Mouse (Mus musculus) cortical plate, adult 2 months (tissue): ENCODE results near the gene Zfhx3.

Experiments used
- CTCF ChIP-seq: fragments of 200-500 bp; IDR thresholded peaks from 2 replicates; pipeline ENCODE4 v1.5.1; 2011; ENCODE audit warnings: mild to moderate bottlenecking, control low read depth, low read length; ENCODE audit not compliant: insufficient read depth; ENCODE audit errors: extremely low read depth
- POLR2A ChIP-seq: fragments of 200-500 bp; IDR thresholded peaks from 2 replicates; pipeline ENCODE4 v1.6.1; 2011; ENCODE audit warnings: mild to moderate bottlenecking, low read length, control low read depth; ENCODE audit not compliant: insufficient read depth; ENCODE audit errors: extremely low read depth

- TF ChIP-seq CTCF (no peak), POLR2A (no peak)
Measured at GRCm38 (mm10) chr8:108480141-108480540, 537.7 kb downstream of the Zfhx3 start.
